Mouse (Mus musculus) intestine, embryonic 16.5 days (tissue): ENCODE results near the gene Zbtb39. TPM values are rescaled to one million over a fixed set of nuclear protein-coding genes. Genes with fewer than 3 reads are reported as not detected.

Source experiments
- ATAC-seq: fragments of 200-750 bp; cut with Nextera tagmentation; 2 replicates; pipeline ENCODE4 v1.8.0; 2017; ENCODE audit warnings: moderate TSS enrichment, moderate library complexity
- H3K27ac ChIP-seq: fragments of 300-500 bp; sonication (generic); 2 replicates; pipeline ENCODE4 v1.5.1; 2014; ENCODE audit warnings: mild to moderate bottlenecking, low read length
- H3K27me3 ChIP-seq: fragments of 300-500 bp; sonication (generic); replicated peaks from 2 replicates; pipeline ENCODE4 v1.6.1; 2014; ENCODE audit warnings: low read length, control low read depth, mixed read lengths; ENCODE audit not compliant: control insufficient read depth, insufficient read depth
- H3K36me3 ChIP-seq: fragments of 300-500 bp; sonication (generic); 2 replicates; pipeline ENCODE4 v1.6.1; 2014; ENCODE audit warnings: low read length, control low read depth; ENCODE audit not compliant: control insufficient read depth, insufficient read depth
- H3K4me1 ChIP-seq: fragments of 300-500 bp; sonication (generic); 2 replicates; pipeline ENCODE4 v1.6.1; 2014; ENCODE audit warnings: low read length, control low read depth, mixed read lengths; ENCODE audit not compliant: control insufficient read depth, insufficient read depth
- H3K4me2 ChIP-seq: fragments of 300-500 bp; sonication (generic); 2 replicates; pipeline ENCODE4 v1.6.1; 2014; ENCODE audit warnings: low read depth, low read length, control low read depth
- H3K4me3 ChIP-seq: fragments of 300-500 bp; sonication (generic); 2 replicates; pipeline ENCODE4 v1.5.1; 2014; ENCODE audit warnings: mild to moderate bottlenecking, low read length
- H3K9ac ChIP-seq: fragments of 300-500 bp; sonication (generic); 2 replicates; pipeline ENCODE4 v1.6.1; 2014; ENCODE audit warnings: low read depth, low read length
- H3K9me3 ChIP-seq: fragments of 300-500 bp; sonication (generic); 2 replicates; pipeline ENCODE4 v1.6.1; 2016; ENCODE audit warnings: low read length, control low read depth; ENCODE audit not compliant: control insufficient read depth
- WGBS: fragments of 180-500 bp; shearing (Covaris S2); extraction: QIAGEN DNeasy Blood & Tissue Kit; methylation state at CpG from one replicate; pipeline ENCODE4 v1.1.7; 2014; 5-methylcytosine and 5-hydroxymethylcytosine counted together
- polyA plus RNA-seq: library from polyadenylated mRNA; unstranded; fragments of >200 nt; fragmentation: Nextera tagmentation; extraction: Ambion mirVana; gene quantifications from 2 replicates; pipeline ENCODE4 v1.2.1, GENCODE M21; 2015

Gene Zbtb39
- polyA plus RNA-seq, 1 experiment from 2014 or later: 1.6 TPM

- Histone ChIP-seq H3K4me1 (peaks cover 6% of the 10 kb centered on the region), H3K27ac (no peak overlapping the region), H3K4me3 (no peak overlapping the region), H3K27me3 (no peaks in the 10 kb centered on the region), H3K36me3 (no peaks in the 10 kb centered on the region), H3K9ac (no peak overlapping the region), H3K9me3 (no peaks in the 10 kb centered on the region), H3K4me2 (no peak overlapping the region)
- no peak for ATAC-seq
- WGBS: 81% methylated on average over 7 of the region's 7 CpGs
Observed at GRCm38 (mm10) chr10:127707721-127708120, 31.6 kb upstream of the Zbtb39 start.

- 84% methylated on average over 3 of the region's 3 CpGs for WGBS
- Histone ChIP-seq H3K9me3 (no peaks in the 10 kb centered on the region), H3K4me3 (no peak overlapping the region), H3K27ac (no peak overlapping the region), H3K36me3 (no peaks in the 10 kb centered on the region), H3K4me1 (peaks cover 6% of the 10 kb centered on the region), H3K27me3 (no peaks in the 10 kb centered on the region), H3K4me2 (no peak overlapping the region), H3K9ac (no peak overlapping the region)
- ATAC-seq: no peak
Observed at GRCm38 (mm10) chr10:127708850-127709370, 30.4 kb upstream of the Zbtb39 start.

- Histone ChIP-seq H3K27me3 (no peaks in the 10 kb centered on the region), H3K9me3 (no peaks in the 10 kb centered on the region), H3K4me1 (no peaks in the 10 kb centered on the region; the same call in none of the 2 replicates), H3K4me2 (no peak overlapping the region), H3K36me3 (no peaks in the 10 kb centered on the region), H3K9ac (no peak overlapping the region), H3K27ac (no peak overlapping the region), H3K4me3 (no peak overlapping the region)
- ATAC-seq: no peak
- WGBS: 79% methylated on average over 13 of the region's 13 CpGs
Observed at GRCm38 (mm10) chr10:127710331-127710730, 29.0 kb upstream of the Zbtb39 start.

GRCm38 (mm10) chr10:127712736-127713135 is 26.6 kb upstream of the Zbtb39 start:
- no peak for ATAC-seq
- no peak overlapping the region for H3K4me2 ChIP-seq
- H3K9me3 ChIP-seq: no peaks in the 10 kb centered on the region; the same call in 1 of the 2 replicates
- H3K4me3 ChIP-seq: no peak overlapping the region
- H3K4me1 ChIP-seq: peaks cover 4% of the 10 kb centered on the region; the same call in 1 of the 2 replicates
- H3K36me3 ChIP-seq: no peaks in the 10 kb centered on the region
- no peaks in the 10 kb centered on the region for H3K27me3 ChIP-seq
- 75% methylated on average over 6 of the region's 6 CpGs for WGBS
- no peak overlapping the region for H3K27ac ChIP-seq
- H3K9ac ChIP-seq: no peak overlapping the region

- H3K27me3 ChIP-seq: no peaks in the 10 kb centered on the region
- ATAC-seq: peak; percentile 61
- H3K9ac ChIP-seq: peak overlapping the region; percentile 62
- peak overlapping the region; percentile 50 for H3K4me2 ChIP-seq
- H3K36me3 ChIP-seq: 0 out of 2 replicates have a peak, but pooled peaks cover 2% of the 10 kb centered on the region
- peak overlapping the region; percentile 73 for H3K27ac ChIP-seq
- H3K4me1 ChIP-seq: peaks cover 16% of the 10 kb centered on the region
- H3K9me3 ChIP-seq: no peaks in the 10 kb centered on the region
- peak overlapping the region; percentile 25 for H3K4me3 ChIP-seq
- 18% methylated on average over 20 of the region's 20 CpGs for whole genome bisulfite sequencing
Observed at GRCm38 (mm10) chr10:127721671-127722418, 17.5 kb upstream of the Zbtb39 start.

GRCm38 (mm10) chr10:127724178-127724577 is 15.2 kb upstream of the Zbtb39 start, which contains the start of gene Tac2:
Gene Tac2, plus strand, starts transcription at chr10:127724478.
- no peaks in the 10 kb centered on the region for H3K27me3 ChIP-seq
- 85% methylated on average over 3 of the region's 3 CpGs for WGBS
- no peak for ATAC-seq
- no peak within 1 kb of the TSS for H3K4me2 ChIP-seq
- peaks cover 12% of the 10 kb centered on the region for H3K4me1 ChIP-seq
- no peak within 1 kb of the TSS for H3K9ac ChIP-seq
- H3K9me3 ChIP-seq: no peaks in the 10 kb centered on the region
- no peak within 1 kb of the TSS for H3K27ac ChIP-seq
- H3K36me3 ChIP-seq: no peaks in the 10 kb centered on the region
- no peak within 1 kb of the TSS for H3K4me3 ChIP-seq

- no peak for ATAC-seq
- WGBS: 55% methylated on average over 4 of the region's 4 CpGs
Observed at GRCm38 (mm10) chr10:127725136-127725535, 14.2 kb upstream of the Zbtb39 start.

GRCm38 (mm10) chr10:127728437-127728836 is 10.9 kb upstream of the Zbtb39 start:
- no peak overlapping the region for H3K27ac ChIP-seq
- no peak overlapping the region for H3K4me3 ChIP-seq
- H3K9ac ChIP-seq: no peak overlapping the region
- no peaks in the 10 kb centered on the region for H3K9me3 ChIP-seq
- H3K4me1 ChIP-seq: peaks cover 7% of the 10 kb centered on the region; the same call in 1 of the 2 replicates
- no peaks in the 10 kb centered on the region for H3K27me3 ChIP-seq
- H3K4me2 ChIP-seq: no peak overlapping the region
- 79% methylated on average over 8 of the region's 8 CpGs for WGBS
- no peaks in the 10 kb centered on the region for H3K36me3 ChIP-seq
- ATAC-seq: no peak

More at GRCm38 (mm10) chr10:127725136-127725535, 14.2 kb upstream of the Zbtb39 start:
- H3K4me2 ChIP-seq: no peak overlapping the region
- no peak overlapping the region for H3K27ac ChIP-seq
- peaks cover 12% of the 10 kb centered on the region for H3K4me1 ChIP-seq
- H3K4me3 ChIP-seq: no peak overlapping the region
- no peak overlapping the region for H3K9ac ChIP-seq
- H3K27me3 ChIP-seq: no peaks in the 10 kb centered on the region
- H3K9me3 ChIP-seq: no peaks in the 10 kb centered on the region
- H3K36me3 ChIP-seq: no peaks in the 10 kb centered on the region

- Histone ChIP-seq H3K4me1 (peaks cover 7% of the 10 kb centered on the region; the same call in 1 of the 2 replicates), H3K4me3 (no peak overlapping the region), H3K27ac (no peak overlapping the region), H3K4me2 (no peak overlapping the region), H3K9ac (no peak overlapping the region), H3K9me3 (no peaks in the 10 kb centered on the region), H3K36me3 (no peaks in the 10 kb centered on the region), H3K27me3 (no peaks in the 10 kb centered on the region)
- 69% methylated on average over 11 of the region's 11 CpGs for WGBS
- no peak for ATAC-seq
Observed at GRCm38 (mm10) chr10:127730285-127730932, 8.9 kb upstream of the Zbtb39 start.
